Mouse (Mus musculus): ENCODE measurements around the gene Nudt17. TPM values are rescaled to one million over a fixed set of nuclear protein-coding genes. Genes with fewer than 3 reads are reported as not detected.

The Nudt17 gene
- polyA plus RNA-seq, 1 experiment = 6.8 TPM

- H3K4me3 ChIP-seq = peak overlapping the region; percentile 12
- peak in 2 of 3 experiments; percentile 42 to 74 for TF ChIP-seq MYOG (IDR thresholded peaks at IDR 0.05; ENCODE audit: control insufficient read depth in 1 of 3, insufficient read depth in 1 of 3, insufficient read length in 2 of 3, low read depth in 2 of 3)
- peak; percentile 30 to 44 (median 44) for TF ChIP-seq MYOD1 (IDR thresholded peaks at IDR 0.05; ENCODE audit: control insufficient read depth in 1 of 3, insufficient read length in 2 of 3, low read depth in 2 of 3)
- no peak for TF ChIP-seq E2F4 (IDR thresholded peaks at IDR 0.05; ENCODE audit: insufficient read depth)
- no peak for TF ChIP-seq POLR2AphosphoS2 (IDR thresholded peaks at IDR 0.05; ENCODE audit: insufficient read length, low read depth)
- peak; percentile 15 for TF ChIP-seq TCF12 (IDR thresholded peaks at IDR 0.05; ENCODE audit: insufficient read depth, poor library complexity, severe bottlenecking)
- no peak for TF ChIP-seq USF1 (IDR thresholded peaks at IDR 0.05; ENCODE audit: low read depth)
- no peak for TF ChIP-seq SRF (IDR thresholded peaks at IDR 0.05; ENCODE audit: control insufficient read depth, insufficient read length, low read depth)
- H3K27me3 ChIP-seq (ENCODE audit: control insufficient read depth, insufficient read depth, insufficient read length) = no peaks in the 10 kb centered on the region
- peak overlapping the region; percentile 91 for H3K4me2 ChIP-seq (ENCODE audit: low read depth)
- no peak overlapping the region for H3ac ChIP-seq (ENCODE audit: control insufficient read depth, insufficient read length)
- H3K79me2 ChIP-seq (ENCODE audit: control insufficient read depth, insufficient read depth) = no peaks in the 10 kb centered on the region
- no peaks in the 10 kb centered on the region for H3K36me3 ChIP-seq (ENCODE audit: control insufficient read depth, insufficient read depth)
Measured at GRCm38 (mm10) chr3:96663432-96664239, 44.7 kb downstream of the Nudt17 start.

DNA sequence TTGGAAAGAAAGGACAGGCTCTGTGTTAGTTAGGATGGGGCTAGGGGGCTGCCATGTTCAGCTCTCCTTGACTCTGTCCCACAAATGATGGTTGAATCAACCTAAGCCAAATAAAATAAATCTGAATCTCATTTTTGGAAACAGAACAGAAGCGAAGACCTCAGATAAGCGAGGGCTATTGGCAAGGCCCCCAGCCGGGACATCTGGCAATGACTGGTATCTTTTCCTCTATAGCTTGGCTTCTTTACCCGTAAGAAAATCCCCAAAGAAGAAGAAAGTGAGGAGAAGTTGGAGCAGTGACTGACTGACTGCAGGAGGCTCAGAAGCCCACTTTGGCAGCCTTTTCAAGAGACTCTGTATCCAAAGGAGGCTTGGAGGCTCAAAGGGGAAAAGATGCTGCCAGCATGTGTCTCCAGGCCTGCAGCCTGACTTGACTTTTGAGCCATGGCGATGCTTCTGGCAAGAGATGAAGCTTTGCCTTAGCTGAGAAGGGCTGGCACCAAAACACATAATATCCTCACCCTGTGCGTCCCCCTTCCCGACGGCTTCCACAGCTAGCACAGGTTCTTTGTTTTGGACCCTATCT, 45.5 kb downstream of the Nudt17 start:
- Histone ChIP-seq H3K4me3 (peak overlapping the region; percentile 12), H3K79me2 (ENCODE audit: control insufficient read depth, insufficient read depth) (no peaks in the 10 kb centered on the region), H3K27me3 (ENCODE audit: control insufficient read depth, insufficient read depth, insufficient read length) (no peaks in the 10 kb centered on the region), H3K4me2 (ENCODE audit: low read depth) (peak overlapping the region; percentile 61), H3K36me3 (ENCODE audit: control insufficient read depth, insufficient read depth) (no peaks in the 10 kb centered on the region), H3ac (ENCODE audit: control insufficient read depth, insufficient read length) (no peak overlapping the region)
- TF ChIP-seq SRF (IDR thresholded peaks at IDR 0.05; ENCODE audit: control insufficient read depth, insufficient read length, low read depth) = no peak

GRCm38 (mm10) chr3:96660901-96661300, 47.5 kb downstream of the Nudt17 start:
- Histone ChIP-seq H3ac (ENCODE audit: control insufficient read depth, insufficient read length) (no peak overlapping the region), H3K27me3 (ENCODE audit: control insufficient read depth, insufficient read depth, insufficient read length) (no peaks in the 10 kb centered on the region), H3K4me2 (ENCODE audit: low read depth) (no peak overlapping the region), H3K79me2 (ENCODE audit: control insufficient read depth, insufficient read depth) (no peaks in the 10 kb centered on the region), H3K4me3 (no peak overlapping the region), H3K36me3 (ENCODE audit: control insufficient read depth, insufficient read depth) (no peaks in the 10 kb centered on the region)
- TF ChIP-seq REST (IDR thresholded peaks at IDR 0.05; ENCODE audit: insufficient read depth, insufficient read length) = no peak
- TF ChIP-seq TCF12 (IDR thresholded peaks at IDR 0.05; ENCODE audit: insufficient read depth, poor library complexity, severe bottlenecking) = no peak
- TF ChIP-seq POLR2A (IDR thresholded peaks at IDR 0.05; ENCODE audit: insufficient read length, low read depth) = no peak
- no peak for TF ChIP-seq MAX (IDR thresholded peaks at IDR 0.05; ENCODE audit: low read depth)
- no peak for TF ChIP-seq POLR2AphosphoS2 (IDR thresholded peaks at IDR 0.05; ENCODE audit: insufficient read length, low read depth)
- TF ChIP-seq TCF3 (IDR thresholded peaks at IDR 0.05; ENCODE audit: insufficient read length, low read depth) = no peak
- no peak for TF ChIP-seq MYOG (IDR thresholded peaks at IDR 0.05; ENCODE audit: control insufficient read depth in 1 of 3, insufficient read depth in 1 of 3, insufficient read length in 2 of 3, low read depth in 2 of 3)
- TF ChIP-seq USF1 (IDR thresholded peaks at IDR 0.05; ENCODE audit: low read depth) = no peak
- no peak for TF ChIP-seq MYOD1 (IDR thresholded peaks at IDR 0.05; ENCODE audit: control insufficient read depth in 1 of 3, insufficient read length in 2 of 3, low read depth in 2 of 3)
- no peak for TF ChIP-seq SRF (IDR thresholded peaks at IDR 0.05; ENCODE audit: control insufficient read depth, insufficient read length, low read depth)
- no peak for TF ChIP-seq E2F4 (IDR thresholded peaks at IDR 0.05; ENCODE audit: insufficient read depth)
- TF ChIP-seq CEBPB (IDR thresholded peaks at IDR 0.05; ENCODE audit: insufficient read depth, poor library complexity, severe bottlenecking) = no peak

Other genes with a start within 250 kb of the Nudt17 start
- gene Hfe2, start 183.4 kb downstream of the Nudt17 start, polyA plus RNA-seq (2012; fragmentation: generic; extraction: Trizol) = 116 TPM
- gene Txnip, start 150.6 kb downstream of the Nudt17 start, polyA plus RNA-seq (2012; fragmentation: generic; extraction: Trizol) = 42.6 TPM
- gene Gm16253, start 131.6 kb downstream of the Nudt17 start, polyA plus RNA-seq (2012; fragmentation: generic; extraction: Trizol) = 0.25 TPM
- gene Polr3gl, start 114.4 kb downstream of the Nudt17 start, polyA plus RNA-seq (2012; fragmentation: generic; extraction: Trizol) = 22.7 TPM
- 2.5 TPM for gene Ankrd34a, start 111.9 kb downstream of the Nudt17 start, polyA plus RNA-seq (2012; fragmentation: generic; extraction: Trizol)
- gene Lix1l, start 107.4 kb downstream of the Nudt17 start, polyA plus RNA-seq (2012; fragmentation: generic; extraction: Trizol) = 30.2 TPM
- 68.4 TPM for gene Rbm8a, start 78.6 kb downstream of the Nudt17 start, polyA plus RNA-seq (2012; fragmentation: generic; extraction: Trizol)
- 26.8 TPM for gene Pex11b, start 73.2 kb downstream of the Nudt17 start, polyA plus RNA-seq (2012; fragmentation: generic; extraction: Trizol)
- gene Gm42957, start 73.1 kb downstream of the Nudt17 start, polyA plus RNA-seq (2012; fragmentation: generic; extraction: Trizol) = 0.04 TPM
- gene Itga10, start 63.0 kb downstream of the Nudt17 start, polyA plus RNA-seq (2012; fragmentation: generic; extraction: Trizol) = 1.9 TPM
- gene Ankrd35, start 38.4 kb downstream of the Nudt17 start, polyA plus RNA-seq (2012; fragmentation: generic; extraction: Trizol) = 0.37 TPM
- gene Pias3, start 12.2 kb downstream of the Nudt17 start, polyA plus RNA-seq (2012; fragmentation: generic; extraction: Trizol) = 16.7 TPM
- 46.6 TPM for gene Polr3c, start 19.1 kb upstream of the Nudt17 start, polyA plus RNA-seq (2012; fragmentation: generic; extraction: Trizol)
- gene Rnf115, start 19.1 kb upstream of the Nudt17 start, polyA plus RNA-seq (2012; fragmentation: generic; extraction: Trizol) = 10.1 TPM
- gene Pdzk1, start 120.7 kb upstream of the Nudt17 start, polyA plus RNA-seq (2012; fragmentation: generic; extraction: Trizol) = 0.08 TPM
- 0.06 TPM for gene Cd160, start 120.8 kb upstream of the Nudt17 start, polyA plus RNA-seq (2012; fragmentation: generic; extraction: Trizol)
- 14.7 TPM for gene Gja5, start 196.1 kb upstream of the Nudt17 start, polyA plus RNA-seq (2012; fragmentation: generic; extraction: Trizol)
- 19.2 TPM for gene Gpr89, start 196.8 kb upstream of the Nudt17 start, polyA plus RNA-seq (2012; fragmentation: generic; extraction: Trizol)
- under 0.01 TPM for gene Gja8, start 217.5 kb upstream of the Nudt17 start, polyA plus RNA-seq (2012; fragmentation: generic; extraction: Trizol)

All from myocyte (in vitro differentiated cells).